Mouse (Mus musculus) bone marrow macrophage, adult 2 months (primary cell): ENCODE data around the gene B3gnt3.

Source experiments
- CTCF ChIP-seq: IDR thresholded peaks from 2 replicates; pipeline ENCODE4 v1.5.1; 2012; ENCODE audit warnings: low read depth, mild to moderate bottlenecking, low read length, moderate library complexity
- POLR2A ChIP-seq: IDR thresholded peaks from 2 replicates; pipeline ENCODE4 v1.6.1; 2012; ENCODE audit warnings: mild to moderate bottlenecking, low read depth, low read length, borderline replicate concordance

DNA sequence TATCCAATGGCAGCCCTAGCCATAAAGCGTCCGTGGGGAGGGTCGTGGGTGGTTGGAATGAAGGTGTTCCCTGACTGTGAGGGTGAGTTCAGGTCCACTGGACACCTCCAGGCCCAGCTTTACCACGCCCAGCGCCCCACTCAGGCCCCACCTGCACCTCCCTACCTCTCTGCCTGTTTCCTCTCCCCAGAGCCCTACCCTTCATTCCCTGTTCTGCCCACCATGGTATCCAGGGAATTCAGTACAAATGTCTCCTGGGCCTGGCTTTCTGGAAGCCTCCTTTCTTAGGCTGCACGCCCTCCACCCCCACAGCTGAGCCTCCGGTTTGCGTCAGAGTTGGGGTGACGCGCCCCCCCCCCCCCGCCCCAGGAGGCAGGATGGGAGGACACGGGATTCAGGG is 31.4 kb downstream of the B3gnt3 start:
- TF ChIP-seq CTCF, result no peak
- TF ChIP-seq POLR2A, result no peak
